Mouse (Mus musculus): Measurements from ENCODE around the gene Dbil5.

GRCm38 (mm10) chr11:76239750-76240149, 22.3 kb downstream of the Dbil5 start:
- no peak for TF ChIP-seq GATA1 (IDR thresholded peaks at IDR 0.05; ENCODE audit: low read length)
- no peak for TF ChIP-seq TAL1 (IDR thresholded peaks at IDR 0.05; ENCODE audit: low read length)
